Mouse (Mus musculus) retina, postnatal 7 days (tissue): Measurements from ENCODE around the gene Mettl4.

ENCODE experiments used
- DNase-seq: peaks from one replicate; pipeline ENCODE4 v3.0.0-alpha.2; 2012; ENCODE audit warnings: low read depth, low spot score

Mettl4 gene

DNA sequence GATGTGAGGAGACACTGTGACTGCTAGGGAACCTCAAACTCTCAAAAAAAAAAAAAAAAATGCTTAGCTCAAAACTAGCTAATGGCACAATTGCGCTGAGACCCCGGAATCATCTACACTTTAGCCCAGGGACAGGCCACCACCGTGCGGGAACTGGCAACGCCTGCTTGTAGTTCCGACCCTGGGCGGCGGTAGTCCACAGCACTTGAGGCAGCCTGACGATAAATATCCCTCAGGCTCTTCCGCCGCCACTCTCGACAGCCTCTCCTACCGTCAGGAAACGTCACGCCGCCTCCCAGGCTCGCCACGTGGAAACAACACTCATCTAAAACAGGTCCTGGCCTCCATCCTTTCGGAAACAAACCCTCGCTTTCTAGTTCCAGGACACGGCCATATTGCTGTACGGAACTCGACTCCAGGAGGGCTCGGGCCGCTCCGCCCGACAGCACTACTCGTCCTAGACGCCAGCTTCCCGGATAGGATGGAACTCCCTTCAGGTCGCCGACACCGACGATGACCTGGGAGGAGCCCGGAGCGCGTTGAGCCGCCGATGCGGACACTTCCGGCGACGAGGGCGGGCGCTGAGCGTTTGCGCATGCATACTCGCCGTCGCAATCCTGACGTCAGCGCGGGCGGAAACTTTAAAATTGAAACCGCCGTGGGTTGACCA, at the start of gene Mettl4:
Mettl4 (minus strand) TSS at position 554 of the 670 bp plus-strand sequence.
- peak; percentile 81 for DNase-seq

GRCm38 (mm10) chr17:94778871-94779482, 29.2 kb upstream of the Mettl4 start:
- DNase-seq = no peak

- no peak for DNase-seq
Measured at GRCm38 (mm10) chr17:94768491-94768890, 18.7 kb upstream of the Mettl4 start.

DNA sequence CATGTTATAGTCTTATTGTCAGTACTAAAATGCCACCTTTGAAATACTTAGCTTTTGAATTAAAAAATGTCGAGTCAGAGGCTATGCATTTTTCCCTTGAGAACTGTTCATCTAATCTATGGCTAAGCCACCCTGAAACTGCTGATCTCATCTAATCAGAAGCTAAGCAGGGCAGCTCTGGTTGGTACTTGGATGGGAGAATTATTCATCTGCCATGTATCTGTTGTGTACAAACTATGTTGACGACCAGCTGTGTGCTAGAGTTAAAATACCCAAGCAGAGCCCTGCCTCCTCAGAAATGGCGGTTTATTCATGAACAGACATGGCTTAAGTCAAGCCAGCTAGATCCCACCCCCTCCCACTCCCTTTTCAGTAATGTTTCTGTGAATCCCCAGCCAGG, 14.9 kb upstream of the Mettl4 start:
- DNase-seq = no peak

GRCm38 (mm10) chr17:94764011-94764410, 14.2 kb upstream of the Mettl4 start:
- no peak for DNase-seq

- DNase-seq = no peak
Measured at GRCm38 (mm10) chr17:94762405-94762804, 12.6 kb upstream of the Mettl4 start.

GRCm38 (mm10) chr17:94750136-94750729, 414 bp upstream of the Mettl4 start:
- DNase-seq = peak; percentile 6

DNA sequence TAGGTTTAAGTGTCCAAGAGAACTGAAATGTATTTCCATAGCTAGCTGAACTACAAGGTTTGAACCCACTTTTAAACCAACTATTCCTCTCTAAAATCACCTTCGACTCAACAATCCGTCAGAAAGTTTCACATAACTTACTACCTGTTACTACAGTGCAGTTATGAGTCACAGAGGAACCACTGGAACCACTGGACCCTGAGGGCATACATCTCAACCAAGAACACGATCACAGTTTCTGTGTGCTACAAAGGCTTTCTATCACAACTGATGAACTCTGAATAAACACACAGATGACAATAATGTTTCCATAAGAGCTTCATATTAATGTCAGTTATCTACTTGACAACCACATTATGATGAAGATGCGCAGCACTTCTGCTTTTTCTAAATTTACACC, 11.6 kb downstream of the Mettl4 start:
- DNase-seq = no peak

DNA sequence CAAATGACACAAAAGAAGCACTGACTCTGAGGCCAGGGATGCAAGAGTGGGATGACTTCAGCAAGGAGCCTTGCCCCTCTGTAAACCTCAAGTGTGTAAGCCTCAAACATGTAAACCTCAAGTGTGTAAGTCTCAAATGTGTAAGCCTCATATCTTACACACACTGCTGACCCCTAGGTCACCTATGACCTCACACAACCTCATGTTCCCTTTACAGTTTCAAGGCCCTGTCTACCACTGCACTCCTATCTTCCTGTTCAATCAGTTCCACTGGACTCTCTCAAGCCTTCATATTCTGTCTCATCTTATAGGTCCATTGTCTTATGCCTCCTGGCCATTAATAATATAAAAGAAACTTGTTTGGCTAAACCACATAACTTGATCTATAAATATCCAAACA, 13.9 kb downstream of the Mettl4 start:
- DNase-seq = no peak

DNA sequence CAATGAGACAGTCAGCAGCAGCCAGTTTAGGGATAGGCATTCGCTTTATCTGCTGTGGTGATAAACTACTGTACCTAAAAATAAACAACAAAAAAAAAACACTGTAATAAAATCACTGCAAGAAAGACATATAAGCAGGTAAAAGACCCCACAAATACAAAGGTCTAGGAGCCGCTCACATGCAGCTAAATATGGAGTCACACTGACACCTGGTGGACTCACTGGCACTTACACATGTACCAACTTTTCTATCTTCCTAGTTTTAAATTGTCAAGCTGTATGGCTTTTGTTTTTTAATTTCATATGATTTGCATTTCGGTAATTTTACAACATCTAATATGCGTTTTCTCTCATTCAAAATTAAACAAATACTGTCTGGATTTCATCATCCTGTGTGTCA, 14.4 kb downstream of the Mettl4 start:
- no peak for DNase-seq

DNA sequence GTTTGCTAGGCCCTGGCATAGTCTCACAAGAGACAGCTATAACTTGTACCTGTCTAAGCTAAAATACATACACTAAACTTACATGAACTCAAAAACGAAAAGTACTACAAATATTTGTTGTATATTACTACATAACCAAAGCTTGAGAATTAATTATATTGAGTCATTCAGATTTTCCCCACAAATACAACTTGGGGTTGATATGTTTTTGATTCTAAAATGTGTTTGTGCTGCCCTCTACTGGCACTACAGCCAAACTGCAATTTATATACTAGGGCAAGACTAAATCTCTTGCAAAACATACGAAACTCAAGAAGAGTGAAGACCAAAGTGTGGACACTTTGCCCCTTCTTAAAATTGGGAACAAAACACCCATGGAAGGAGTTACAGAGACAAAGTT, 19.4 kb downstream of the Mettl4 start:
- peak; percentile 13 for DNase-seq

DNA sequence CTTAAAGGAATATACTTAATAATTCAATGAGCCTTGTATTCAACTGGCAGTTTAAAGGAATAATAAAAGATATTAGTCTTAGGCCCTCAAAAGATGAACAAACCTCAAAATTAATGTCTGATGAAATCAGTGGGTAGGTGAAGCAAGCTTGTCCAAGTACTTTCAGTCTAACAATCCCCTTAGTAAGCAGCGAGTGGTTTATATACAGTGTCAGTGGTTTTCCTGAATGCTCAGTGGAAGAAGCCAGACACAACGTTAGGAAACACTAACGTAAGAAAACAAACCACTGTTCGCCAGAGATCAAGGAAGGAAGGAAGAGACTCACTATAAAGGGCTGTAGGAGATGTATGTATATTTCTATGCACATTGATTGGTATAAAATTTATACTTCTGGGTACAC, 23.1 kb downstream of the Mettl4 start:
- no peak for DNase-seq

DNA sequence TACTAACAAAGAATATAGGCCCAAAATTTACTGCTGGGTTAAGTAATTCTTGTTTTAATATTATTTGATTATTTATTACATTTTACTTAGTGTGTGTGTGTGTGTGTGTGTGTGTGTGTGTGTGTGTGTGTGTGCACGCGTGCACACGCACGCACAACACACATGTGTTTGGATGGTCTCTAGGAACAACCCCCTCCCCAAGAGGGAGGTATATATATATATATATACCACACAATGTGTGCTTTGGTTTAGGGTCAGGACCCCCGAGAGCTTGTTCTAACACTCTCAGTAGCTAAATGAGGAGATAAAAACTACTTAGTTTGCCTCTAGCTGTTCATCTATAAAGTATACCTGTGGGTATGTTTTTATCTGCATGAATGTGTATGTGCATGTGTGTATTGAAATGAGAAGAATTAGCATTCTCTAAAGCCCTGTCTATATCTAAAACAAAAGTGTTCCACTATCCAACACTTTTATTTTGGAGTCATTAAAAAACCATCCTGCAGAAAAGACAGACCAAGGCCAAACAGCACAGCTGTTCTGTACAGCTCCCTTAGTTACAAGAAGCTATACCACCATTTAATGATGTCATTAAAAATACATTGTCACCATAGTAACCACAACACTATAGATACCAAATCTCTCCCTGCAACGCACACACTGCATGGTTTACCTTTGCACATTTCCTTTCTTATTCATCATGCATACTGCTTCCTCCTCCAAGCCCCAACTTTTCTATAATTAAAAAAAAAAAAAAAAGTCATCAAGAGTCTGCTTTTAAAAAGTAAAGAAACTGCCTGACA, 76.1 kb downstream of the Mettl4 start:
- no peak for DNase-seq
